Mouse (Mus musculus): ENCODE measurements around the gene Gm39115. TPM values are rescaled to one million over a fixed set of nuclear protein-coding genes. Genes with fewer than 3 reads are reported as not detected.

Gm39115 gene
- polyA plus RNA-seq, 1 experiment from 2014 or later: not detected

Other genes starting within 250 kb of the Gm39115 start
- gene Tollip, start 217.5 kb downstream of the Gm39115 start, polyA plus RNA-seq (2015; fragmentation: Nextera tagmentation; extraction: Ambion mirVana): 50.4 and 56.0 TPM in 2 replicates
- gene Brsk2, start 186.3 kb downstream of the Gm39115 start, polyA plus RNA-seq (2015; fragmentation: Nextera tagmentation; extraction: Ambion mirVana): 1.2 and 1.7 TPM in 2 replicates
- gene Mob2, start 75.0 kb downstream of the Gm39115 start, polyA plus RNA-seq (2015; fragmentation: Nextera tagmentation; extraction: Ambion mirVana): 79.5 and 82.6 TPM in 2 replicates
- gene Dusp8, start 40.2 kb downstream of the Gm39115 start, polyA plus RNA-seq (2015; fragmentation: Nextera tagmentation; extraction: Ambion mirVana): 6.5 and 7.7 TPM in 2 replicates
- 0.79 and 1.7 TPM in 2 replicates for gene Gm45618, start 15.3 kb downstream of the Gm39115 start, polyA plus RNA-seq (2015; fragmentation: Nextera tagmentation; extraction: Ambion mirVana)
- 1.0 and 1.1 TPM in 2 replicates for gene Gm45337, start 8.6 kb upstream of the Gm39115 start, polyA plus RNA-seq (2015; fragmentation: Nextera tagmentation; extraction: Ambion mirVana)
- gene Gm29735, start 21.1 kb upstream of the Gm39115 start, polyA plus RNA-seq (2015; fragmentation: Nextera tagmentation; extraction: Ambion mirVana): 0.77 and 0.79 TPM in 2 replicates
- gene Gm4553, start 29.7 kb upstream of the Gm39115 start, polyA plus RNA-seq (2015; fragmentation: Nextera tagmentation; extraction: Ambion mirVana): 1.4 and 1.7 TPM in 2 replicates
- gene Krtap5-2, start 40.0 kb upstream of the Gm39115 start, polyA plus RNA-seq (2015; fragmentation: Nextera tagmentation; extraction: Ambion mirVana): 0.75 and 1.2 TPM in 2 replicates
- gene Gm10153, start 54.4 kb upstream of the Gm39115 start, polyA plus RNA-seq (2015; fragmentation: Nextera tagmentation; extraction: Ambion mirVana): 0.47 and 0.57 TPM in 2 replicates
- 0.16 and 0.30 TPM in 2 replicates for gene Krtap5-3, start 65.3 kb upstream of the Gm39115 start, polyA plus RNA-seq (2015; fragmentation: Nextera tagmentation; extraction: Ambion mirVana)
- 1.7 and 1.8 TPM in 2 replicates for gene Gm7579, start 75.8 kb upstream of the Gm39115 start, polyA plus RNA-seq (2015; fragmentation: Nextera tagmentation; extraction: Ambion mirVana)
- 0.73 and 0.75 TPM in 2 replicates for gene Krtap5-5, start 93.9 kb upstream of the Gm39115 start, polyA plus RNA-seq (2015; fragmentation: Nextera tagmentation; extraction: Ambion mirVana)
- gene Gm40460, start 105.0 kb upstream of the Gm39115 start, polyA plus RNA-seq (2015; fragmentation: Nextera tagmentation; extraction: Ambion mirVana): 0.40 and 1.0 TPM in 2 replicates
- gene Gm2431, start 122.3 kb upstream of the Gm39115 start, polyA plus RNA-seq (2015; fragmentation: Nextera tagmentation; extraction: Ambion mirVana): not detected in 2 replicates
- 0.31 TPM in 1 of 2 replicates, not detected in the other for gene Gm4559, start 138.3 kb upstream of the Gm39115 start, polyA plus RNA-seq (2015; fragmentation: Nextera tagmentation; extraction: Ambion mirVana)
- gene Krtap5-1, start 161.1 kb upstream of the Gm39115 start, polyA plus RNA-seq (2015; fragmentation: Nextera tagmentation; extraction: Ambion mirVana): 0.56 TPM in 1 of 2 replicates, not detected in the other
- gene Krtap5-4, start 167.5 kb upstream of the Gm39115 start, polyA plus RNA-seq (2015; fragmentation: Nextera tagmentation; extraction: Ambion mirVana): 0.21 and 0.37 TPM in 2 replicates
- 7.5 and 7.8 TPM in 2 replicates for gene Ifitm10, start 237.7 kb upstream of the Gm39115 start, polyA plus RNA-seq (2015; fragmentation: Nextera tagmentation; extraction: Ambion mirVana)
- gene Gm49369, start 246.6 kb upstream of the Gm39115 start, polyA plus RNA-seq (2015; fragmentation: Nextera tagmentation; extraction: Ambion mirVana): not detected in 2 replicates